Comparison of ENCODE assay signal across 10 mouse cellular contexts in genomic region chr7:25703793-25704494, GRCm38 (mm10). TPM values are rescaled to one million over a fixed set of nuclear protein-coding genes. Genes with fewer than 3 reads are reported as not detected.
DNase-seq lines count a peak whose midpoint lies in the region; ATAC-seq and TF ChIP-seq lines count a peak whose summit lies in the region.
"Had no signal": no experiment of that assay in that cellular context is flagged by ENCODE, and none has a peak within 500 bp of the region (broad histone marks: within the 10 kb centered on the region; RNA-seq: fewer than 3 reads in every experiment).

No protein-coding gene starts in this region.

- no peaks in the 10 kb centered on the region for H3K36me3 ChIP-seq in kidney, adult 2 months (ENCODE audit: control insufficient read depth, insufficient read depth, low read length)
- no peaks in the 10 kb centered on the region for H3K36me3 ChIP-seq in embryonic facial prominence, embryonic 11.5 days (replicated peaks; ENCODE audit: control insufficient read depth, insufficient read depth, low read depth, low read length)
- peaks cover 12% of the 10 kb centered on the region; the same call in 1 of the 2 replicates for H3K36me3 ChIP-seq in heart, embryonic 15.5 days
- no peaks in the 10 kb centered on the region for H3K36me3 ChIP-seq in midbrain, embryonic 10.5 days

- H3K4me3 ChIP-seq in kidney, adult 2 months (ENCODE audit: insufficient read depth, low read depth, low read length): no peak overlapping the region
- H3K4me3 ChIP-seq in embryonic facial prominence, embryonic 11.5 days (ENCODE audit: low read depth, low read length): no peak overlapping the region
- H3K4me3 ChIP-seq in heart, embryonic 15.5 days: no peak overlapping the region
- peak overlapping the region; percentile 54; the same call in 1 of the 2 replicates for H3K4me3 ChIP-seq in midbrain, embryonic 10.5 days

- H3K4me2 ChIP-seq in embryonic facial prominence, embryonic 11.5 days (ENCODE audit: low read depth, low read length): no peak overlapping the region
- peak overlapping the region; percentile 62 for H3K4me2 ChIP-seq in heart, embryonic 15.5 days

- no peak overlapping the region for H3K27ac ChIP-seq in kidney, adult 2 months (ENCODE audit: insufficient read depth, low read depth, low read length)
- no peak overlapping the region for H3K27ac ChIP-seq in embryonic facial prominence, embryonic 11.5 days (replicated peaks; ENCODE audit: low read depth, low read length)
- H3K27ac ChIP-seq in heart, embryonic 15.5 days: no peak overlapping the region
- H3K27ac ChIP-seq in midbrain, embryonic 10.5 days (replicated peaks): no peak overlapping the region

- TF ChIP-seq POLR2A in kidney, adult 2 months (IDR thresholded peaks at IDR 0.05; ENCODE audit: low read depth, low read length): no peak

- TF ChIP-seq CTCF in kidney, adult 2 months (conservative IDR thresholded peaks at IDR 0.05; ENCODE audit: insufficient read depth, insufficient read length, low read depth, low read length): no peak

- H3K9ac ChIP-seq in embryonic facial prominence, embryonic 11.5 days (replicated peaks; ENCODE audit: low read length): no peak overlapping the region
- no peak overlapping the region for H3K9ac ChIP-seq in heart, embryonic 15.5 days

- H3K27me3 ChIP-seq in kidney, adult 2 months (replicated peaks; ENCODE audit: control insufficient read depth, insufficient read depth, low read length): no peaks in the 10 kb centered on the region
- peaks cover 7% of the 10 kb centered on the region; the same call in 1 of the 2 replicates for H3K27me3 ChIP-seq in embryonic facial prominence, embryonic 11.5 days (ENCODE audit: control insufficient read depth, insufficient read depth, low read length)
- H3K27me3 ChIP-seq in heart, embryonic 15.5 days: no peaks in the 10 kb centered on the region
- H3K27me3 ChIP-seq in midbrain, embryonic 10.5 days (ENCODE audit: low read depth, poor library complexity, severe bottlenecking): peaks cover 30% of the 10 kb centered on the region
- H3K27me3 ChIP-seq: CH12.LX had no signal

- WGBS in kidney, adult 2 months: 37% methylated on average over 10 of the region's 10 CpGs
- WGBS in embryonic facial prominence, embryonic 11.5 days: 25% methylated on average over 10 of the region's 10 CpGs
- 24% methylated on average over 10 of the region's 10 CpGs for WGBS in heart, embryonic 15.5 days
- WGBS in midbrain, embryonic 10.5 days: 22% methylated on average over 10 of the region's 10 CpGs

- peak; percentile 52 for DNase-seq in kidney, adult 2 months
- DNase-seq in kidney, adult 18-20 months: no peak
- no peak for DNase-seq in embryonic facial prominence, embryonic 11.5 days (ENCODE audit: low spot score)
- DNase-seq in midbrain, embryonic 10.5 days (ENCODE audit: low spot score): no peak
- no peak for DNase-seq in natural killer cell, adult 2 months (ENCODE audit: low spot score in 2 of 2)
- DNase-seq in embryo, embryonic 11 days: no peak
- DNase-seq in layer of hippocampus, postnatal 36 days: no peak

- no peaks in the 10 kb centered on the region; the same call in none of the 2 replicates for H3K9me3 ChIP-seq in embryonic facial prominence, embryonic 11.5 days (replicated peaks; ENCODE audit: control insufficient read depth, low read length)
- no peaks in the 10 kb centered on the region for H3K9me3 ChIP-seq in heart, embryonic 15.5 days (replicated peaks)
- peaks cover 20% of the 10 kb centered on the region for H3K9me3 ChIP-seq in midbrain, embryonic 10.5 days (replicated peaks)

- 0 out of 2 replicates have a peak, but pooled peaks have one; percentile 32 for ATAC-seq in embryonic facial prominence, embryonic 11.5 days (replicated peaks; ENCODE audit: insufficient number of reproducible peaks, low FRiP score, low TSS enrichment, low read depth)
- no peak for ATAC-seq in heart, embryonic 15.5 days (replicated peaks; ENCODE audit: insufficient number of reproducible peaks, insufficient read depth, low FRiP score, low read depth)

- no peaks in the 10 kb centered on the region for H3K4me1 ChIP-seq in kidney, adult 2 months (ENCODE audit: control insufficient read depth, insufficient read depth, low read length)
- peaks cover 7% of the 10 kb centered on the region for H3K4me1 ChIP-seq in embryonic facial prominence, embryonic 11.5 days (ENCODE audit: control insufficient read depth, insufficient read depth, low read length)
- H3K4me1 ChIP-seq in heart, embryonic 15.5 days (replicated peaks): peaks cover 45% of the 10 kb centered on the region
- peaks cover 16% of the 10 kb centered on the region for H3K4me1 ChIP-seq in midbrain, embryonic 10.5 days

RNA-seq across cellular contexts. Expression of gene Ccdc97, which starts 14.9 kb away (rescaled TPM):
- polyA plus RNA-seq in kidney, adult 2 months (2012; rRNA removed): 52.5 and 53.5 TPM in 2 replicates
- polyA plus RNA-seq in embryonic facial prominence, embryonic 11.5 days (2014; fragmentation: Nextera tagmentation; extraction: Ambion mirVana): 23.2 and 24.8 TPM in 2 replicates
- 17.6 and 23.5 TPM in 2 replicates for polyA plus RNA-seq in heart, embryonic 15.5 days (2015; fragmentation: Nextera tagmentation; extraction: Ambion mirVana)
- 30.1 and 33.3 TPM in 2 replicates for polyA plus RNA-seq in midbrain, embryonic 10.5 days (2016; fragmentation: Nextera tagmentation; extraction: Ambion mirVana)
- total RNA-seq in layer of hippocampus, postnatal 36 days (2021): 10 to 100 TPM; 57.4 to 64.6 TPM

RNA-seq across cellular contexts. Expression of gene Tgfb1, which starts 17.1 kb away (rescaled TPM):
- 18.9 and 24.5 TPM in 2 replicates for polyA plus RNA-seq in kidney, adult 2 months (2012; rRNA removed)
- 1.1 and 1.5 TPM in 2 replicates for polyA plus RNA-seq in embryonic facial prominence, embryonic 11.5 days (2014; fragmentation: Nextera tagmentation; extraction: Ambion mirVana)
- polyA plus RNA-seq in heart, embryonic 15.5 days (2015; fragmentation: Nextera tagmentation; extraction: Ambion mirVana): 3.2 and 4.6 TPM in 2 replicates
- 0.98 and 1.7 TPM in 2 replicates for polyA plus RNA-seq in midbrain, embryonic 10.5 days (2016; fragmentation: Nextera tagmentation; extraction: Ambion mirVana)
- 1 to 10 TPM; 6.0 to 8.0 TPM for total RNA-seq in layer of hippocampus, postnatal 36 days (2021)

RNA-seq across cellular contexts. Expression of gene B9d2, which starts 23.4 kb away (rescaled TPM):
- polyA plus RNA-seq in kidney, adult 2 months (2012; rRNA removed): 63.1 and 70.4 TPM in 2 replicates
- 29.4 and 29.7 TPM in 2 replicates for polyA plus RNA-seq in embryonic facial prominence, embryonic 11.5 days (2014; fragmentation: Nextera tagmentation; extraction: Ambion mirVana)
- polyA plus RNA-seq in heart, embryonic 15.5 days (2015; fragmentation: Nextera tagmentation; extraction: Ambion mirVana): 24.5 and 30.9 TPM in 2 replicates
- 38.9 TPM in 2 replicates for polyA plus RNA-seq in midbrain, embryonic 10.5 days (2016; fragmentation: Nextera tagmentation; extraction: Ambion mirVana)
- 10 to 100 TPM; 23.9 to 24.4 TPM for total RNA-seq in layer of hippocampus, postnatal 36 days (2021)

RNA-seq across cellular contexts. Expression of gene Tmem91, which starts 29.0 kb away (rescaled TPM):
- polyA plus RNA-seq in kidney, adult 2 months (2012; rRNA removed): 0.27 and 0.48 TPM in 2 replicates
- 0.70 and 1.0 TPM in 2 replicates for polyA plus RNA-seq in embryonic facial prominence, embryonic 11.5 days (2014; fragmentation: Nextera tagmentation; extraction: Ambion mirVana)
- 1.8 and 2.2 TPM in 2 replicates for polyA plus RNA-seq in heart, embryonic 15.5 days (2015; fragmentation: Nextera tagmentation; extraction: Ambion mirVana)
- polyA plus RNA-seq in midbrain, embryonic 10.5 days (2016; fragmentation: Nextera tagmentation; extraction: Ambion mirVana): 2.7 and 3.2 TPM in 2 replicates
- 10 to 100 TPM; 13.8 to 14.9 TPM for total RNA-seq in layer of hippocampus, postnatal 36 days (2021)
- total RNA-seq: hematopoietic stem cell, adult 5-6 weeks had no signal

RNA-seq across cellular contexts. Expression of gene Exosc5, which starts 45.0 kb away (rescaled TPM):
- 64.9 and 70.1 TPM in 2 replicates for polyA plus RNA-seq in kidney, adult 2 months (2012; rRNA removed)
- polyA plus RNA-seq in embryonic facial prominence, embryonic 11.5 days (2014; fragmentation: Nextera tagmentation; extraction: Ambion mirVana): 63.1 and 69.5 TPM in 2 replicates
- polyA plus RNA-seq in heart, embryonic 15.5 days (2015; fragmentation: Nextera tagmentation; extraction: Ambion mirVana): 30.3 and 45.7 TPM in 2 replicates
- polyA plus RNA-seq in midbrain, embryonic 10.5 days (2016; fragmentation: Nextera tagmentation; extraction: Ambion mirVana): 65.0 and 81.4 TPM in 2 replicates
- total RNA-seq in layer of hippocampus, postnatal 36 days (2021): 10 to 100 TPM; 28.6 to 28.7 TPM
